Mouse (Mus musculus): Measurements from ENCODE around the gene Fibp. TPM values are rescaled to one million over a fixed set of nuclear protein-coding genes. Genes with fewer than 3 reads are reported as not detected.

Fibp gene
- polyA plus RNA-seq (2012; ENCODE audit: insufficient read depth, insufficient read length, missing spikeins), result 69.7 and 70.6 TPM in 2 replicates

GRCm38 (mm10) chr19:5460465-5460911 is at the start of gene Fibp:
Fibp (plus strand) TSS chr19:5460615.
- H3K27ac ChIP-seq (ENCODE audit: insufficient read depth, low read depth, low read length), result peak within 1 kb of the TSS; percentile 80
- H3K4me3 ChIP-seq (ENCODE audit: insufficient read depth, low read length), result peak within 1 kb of the TSS; percentile 80
- TF ChIP-seq CTCF (IDR thresholded peaks at IDR 0.05; ENCODE audit: low read depth, low read length), result no peak
- peak; percentile 93 for TF ChIP-seq POLR2A (IDR thresholded peaks at IDR 0.05; ENCODE audit: borderline replicate concordance, low read depth, low read length)
- peaks cover 14% of the 10 kb centered on the region for H3K4me1 ChIP-seq (ENCODE audit: control insufficient read depth, insufficient read depth, low read length)

GRCm38 (mm10) chr19:5410641-5411040 is 49.8 kb upstream of the Fibp start:
- Histone ChIP-seq H3K4me1 (ENCODE audit: control insufficient read depth, insufficient read depth, low read length) (peaks cover 32% of the 10 kb centered on the region), H3K4me3 (ENCODE audit: insufficient read depth, low read length) (no peak overlapping the region), H3K27ac (ENCODE audit: insufficient read depth, low read depth, low read length) (no peak overlapping the region)
- TF ChIP-seq POLR2A (IDR thresholded peaks at IDR 0.05; ENCODE audit: borderline replicate concordance, low read depth, low read length) (no peak), CTCF (IDR thresholded peaks at IDR 0.05; ENCODE audit: low read depth, low read length) (no peak)

- no peak overlapping the region for H3K27ac ChIP-seq (ENCODE audit: insufficient read depth, low read depth, low read length)
- H3K4me3 ChIP-seq (ENCODE audit: insufficient read depth, low read length), result no peak overlapping the region
- TF ChIP-seq CTCF (IDR thresholded peaks at IDR 0.05; ENCODE audit: low read depth, low read length), result no peak
- TF ChIP-seq POLR2A (IDR thresholded peaks at IDR 0.05; ENCODE audit: borderline replicate concordance, low read depth, low read length), result no peak
Observed at GRCm38 (mm10) chr19:5411961-5412360, 48.5 kb upstream of the Fibp start.

GRCm38 (mm10) chr19:5413840-5414239 is 46.6 kb upstream of the Fibp start:
- H3K27ac ChIP-seq (ENCODE audit: insufficient read depth, low read depth, low read length), result no peak overlapping the region
- H3K4me1 ChIP-seq (ENCODE audit: control insufficient read depth, insufficient read depth, low read length), result peaks cover 16% of the 10 kb centered on the region
- H3K4me3 ChIP-seq (ENCODE audit: insufficient read depth, low read length), result no peak overlapping the region
- no peak for TF ChIP-seq POLR2A (IDR thresholded peaks at IDR 0.05; ENCODE audit: borderline replicate concordance, low read depth, low read length)
- no peak for TF ChIP-seq CTCF (IDR thresholded peaks at IDR 0.05; ENCODE audit: low read depth, low read length)

More at GRCm38 (mm10) chr19:5411961-5412360, 48.5 kb upstream of the Fibp start:
- peaks cover 28% of the 10 kb centered on the region for H3K4me1 ChIP-seq (ENCODE audit: control insufficient read depth, insufficient read depth, low read length)

GRCm38 (mm10) chr19:5414534-5414957 is 45.9 kb upstream of the Fibp start:
- no peak for TF ChIP-seq CTCF (IDR thresholded peaks at IDR 0.05; ENCODE audit: low read depth, low read length)
- no peak for TF ChIP-seq POLR2A (IDR thresholded peaks at IDR 0.05; ENCODE audit: borderline replicate concordance, low read depth, low read length)
- no peak overlapping the region for H3K27ac ChIP-seq (ENCODE audit: insufficient read depth, low read depth, low read length)
- H3K4me1 ChIP-seq (ENCODE audit: control insufficient read depth, insufficient read depth, low read length), result peaks cover 10% of the 10 kb centered on the region
- no peak overlapping the region for H3K4me3 ChIP-seq (ENCODE audit: insufficient read depth, low read length)

- H3K27ac ChIP-seq (ENCODE audit: insufficient read depth, low read depth, low read length), result no peak overlapping the region
- no peak overlapping the region for H3K4me3 ChIP-seq (ENCODE audit: insufficient read depth, low read length)
- 0 out of 2 replicates have a peak, but pooled peaks cover 8% of the 10 kb centered on the region for H3K4me1 ChIP-seq (ENCODE audit: control insufficient read depth, insufficient read depth, low read length)
- TF ChIP-seq POLR2A (IDR thresholded peaks at IDR 0.05; ENCODE audit: borderline replicate concordance, low read depth, low read length) (no peak), CTCF (IDR thresholded peaks at IDR 0.05; ENCODE audit: low read depth, low read length) (no peak)
Observed at GRCm38 (mm10) chr19:5418750-5419466, 41.5 kb upstream of the Fibp start.

- H3K4me1 ChIP-seq (ENCODE audit: control insufficient read depth, insufficient read depth, low read length), result 0 out of 2 replicates have a peak, but pooled peaks cover 8% of the 10 kb centered on the region
- no peak overlapping the region for H3K27ac ChIP-seq (ENCODE audit: insufficient read depth, low read depth, low read length)
- TF ChIP-seq CTCF (IDR thresholded peaks at IDR 0.05; ENCODE audit: low read depth, low read length), result no peak
- no peak for TF ChIP-seq POLR2A (IDR thresholded peaks at IDR 0.05; ENCODE audit: borderline replicate concordance, low read depth, low read length)
- H3K4me3 ChIP-seq (ENCODE audit: insufficient read depth, low read length), result no peak overlapping the region
Observed at GRCm38 (mm10) chr19:5419630-5420029, 40.8 kb upstream of the Fibp start.

- H3K4me3 ChIP-seq (ENCODE audit: insufficient read depth, low read length), result no peak overlapping the region
- H3K27ac ChIP-seq (ENCODE audit: insufficient read depth, low read depth, low read length), result no peak overlapping the region
- 0 out of 2 replicates have a peak, but pooled peaks cover 8% of the 10 kb centered on the region for H3K4me1 ChIP-seq (ENCODE audit: control insufficient read depth, insufficient read depth, low read length)
- TF ChIP-seq POLR2A (IDR thresholded peaks at IDR 0.05; ENCODE audit: borderline replicate concordance, low read depth, low read length) (no peak), CTCF (IDR thresholded peaks at IDR 0.05; ENCODE audit: low read depth, low read length) (no peak)
Observed at GRCm38 (mm10) chr19:5420579-5420978, 39.8 kb upstream of the Fibp start.

GRCm38 (mm10) chr19:5421784-5422183 is 38.6 kb upstream of the Fibp start:
- no peak overlapping the region for H3K27ac ChIP-seq (ENCODE audit: insufficient read depth, low read depth, low read length)
- peaks cover 14% of the 10 kb centered on the region; the same call in 1 of the 2 replicates for H3K4me1 ChIP-seq (ENCODE audit: control insufficient read depth, insufficient read depth, low read length)
- TF ChIP-seq CTCF (IDR thresholded peaks at IDR 0.05; ENCODE audit: low read depth, low read length), result no peak
- TF ChIP-seq POLR2A (IDR thresholded peaks at IDR 0.05; ENCODE audit: borderline replicate concordance, low read depth, low read length), result no peak
- no peak overlapping the region for H3K4me3 ChIP-seq (ENCODE audit: insufficient read depth, low read length)

- no peak overlapping the region for H3K27ac ChIP-seq (ENCODE audit: insufficient read depth, low read depth, low read length)
- no peak for TF ChIP-seq CTCF (IDR thresholded peaks at IDR 0.05; ENCODE audit: low read depth, low read length)
- TF ChIP-seq POLR2A (IDR thresholded peaks at IDR 0.05; ENCODE audit: borderline replicate concordance, low read depth, low read length), result no peak
- H3K4me3 ChIP-seq (ENCODE audit: insufficient read depth, low read length), result no peak overlapping the region
- peaks cover 14% of the 10 kb centered on the region; the same call in 1 of the 2 replicates for H3K4me1 ChIP-seq (ENCODE audit: control insufficient read depth, insufficient read depth, low read length)
Observed at GRCm38 (mm10) chr19:5422267-5422666, 38.1 kb upstream of the Fibp start.

All from bone marrow macrophage, adult 2 months (primary cell).